Mouse (Mus musculus) midbrain, embryonic 10.5 days (tissue): ENCODE results near the gene Bcr. TPM values are rescaled to one million over a fixed set of nuclear protein-coding genes. Genes with fewer than 3 reads are reported as not detected.

ENCODE experiments used
- DNase-seq: peaks from one replicate; pipeline ENCODE4 v3.0.0-alpha.2; 2017; ENCODE audit warnings: low spot score
- H3K27ac ChIP-seq: fragments of 300-500 bp; sonication (generic); replicated peaks from 2 replicates; pipeline ENCODE4 v1.5.1; 2016; ENCODE audit warnings: mild to moderate bottlenecking
- H3K27me3 ChIP-seq: fragments of 300-500 bp; sonication (generic); 2 replicates; pipeline ENCODE4 v1.6.1; 2016; ENCODE audit warnings: low read depth, mild to moderate bottlenecking; ENCODE audit not compliant: poor library complexity, severe bottlenecking
- H3K36me3 ChIP-seq: fragments of 300-500 bp; sonication (generic); 2 replicates; pipeline ENCODE4 v1.6.1; 2016; ENCODE audit warnings: mild to moderate bottlenecking, moderate library complexity
- H3K4me1 ChIP-seq: fragments of 300-500 bp; sonication (generic); 2 replicates; pipeline ENCODE4 v1.6.1; 2016
- H3K4me3 ChIP-seq: fragments of 300-500 bp; sonication (generic); 2 replicates; pipeline ENCODE4 v1.5.1; 2016; ENCODE audit warnings: mild to moderate bottlenecking, moderate library complexity
- H3K9me3 ChIP-seq: fragments of 300-500 bp; sonication (generic); replicated peaks from 2 replicates; pipeline ENCODE4 v1.6.1; 2016; ENCODE audit warnings: mild to moderate bottlenecking
- WGBS: fragments of 180-500 bp; shearing (Covaris S2); methylation state at CpG from one replicate; pipeline ENCODE4 v1.1.7; 2016; 5-methylcytosine and 5-hydroxymethylcytosine counted together
- polyA plus RNA-seq: library from polyadenylated mRNA; unstranded; fragments of >200 nt; fragmentation: Nextera tagmentation; extraction: Ambion mirVana; gene quantifications from 2 replicates; pipeline ENCODE4 v1.2.1, GENCODE M21; 2016

The Bcr gene
- polyA plus RNA-seq, 1 experiment from 2014 or later: 5.1 TPM

DNA sequence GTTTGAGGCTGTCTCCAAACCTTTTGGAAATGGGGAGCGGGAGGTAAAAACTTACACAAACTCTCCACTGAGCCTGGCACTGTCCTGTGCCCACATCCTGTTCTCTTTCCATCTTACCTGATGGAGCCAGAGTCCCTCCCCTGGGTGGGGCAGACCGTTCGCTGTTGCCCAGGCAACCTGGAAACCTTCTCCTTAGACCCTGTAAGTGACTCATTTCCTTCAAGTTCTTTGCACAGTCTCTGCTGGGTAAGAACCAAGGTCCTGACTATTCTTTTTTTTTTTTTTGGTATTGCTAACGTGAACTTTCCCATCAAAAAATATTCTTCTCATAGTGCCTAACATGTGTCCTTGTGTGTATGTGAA is 44.7 kb downstream of the Bcr start:
- H3K4me1 ChIP-seq: peaks cover 54% of the 10 kb centered on the region
- DNase-seq: no peak
- WGBS: 83% methylated on average over 4 of the region's 4 CpGs
- H3K36me3 ChIP-seq: no peaks in the 10 kb centered on the region
- no peaks in the 10 kb centered on the region for H3K9me3 ChIP-seq
- H3K27me3 ChIP-seq: no peaks in the 10 kb centered on the region
- no peak overlapping the region for H3K4me3 ChIP-seq
- H3K27ac ChIP-seq: no peak overlapping the region

- no peak for DNase-seq
- no peaks in the 10 kb centered on the region for H3K36me3 ChIP-seq
- WGBS: 92% methylated on average over 5 of the region's 5 CpGs
Observed at GRCm38 (mm10) chr10:75105687-75106086, 45.3 kb downstream of the Bcr start.

GRCm38 (mm10) chr10:75106940-75107381 is 46.6 kb downstream of the Bcr start:
- no peaks in the 10 kb centered on the region for H3K27me3 ChIP-seq
- no peaks in the 10 kb centered on the region for H3K36me3 ChIP-seq
- H3K27ac ChIP-seq: peak overlapping the region; percentile 19
- peaks cover 42% of the 10 kb centered on the region for H3K4me1 ChIP-seq
- no peak for DNase-seq
- H3K9me3 ChIP-seq: no peaks in the 10 kb centered on the region
- no peak overlapping the region for H3K4me3 ChIP-seq
- 22% methylated on average over 5 of the region's 5 CpGs for WGBS

More at GRCm38 (mm10) chr10:75105687-75106086, 45.3 kb downstream of the Bcr start:
- Histone ChIP-seq H3K27ac (no peak overlapping the region), H3K4me1 (peaks cover 48% of the 10 kb centered on the region), H3K27me3 (no peaks in the 10 kb centered on the region), H3K9me3 (no peaks in the 10 kb centered on the region), H3K4me3 (no peak overlapping the region)

GRCm38 (mm10) chr10:75108092-75108491 is 47.7 kb downstream of the Bcr start:
- Histone ChIP-seq H3K4me3 (no peak overlapping the region), H3K36me3 (no peaks in the 10 kb centered on the region), H3K27me3 (no peaks in the 10 kb centered on the region), H3K9me3 (no peaks in the 10 kb centered on the region), H3K4me1 (peaks cover 38% of the 10 kb centered on the region), H3K27ac (no peak overlapping the region)
- WGBS: 82% methylated on average over 3 of the region's 3 CpGs
- no peak for DNase-seq

DNA sequence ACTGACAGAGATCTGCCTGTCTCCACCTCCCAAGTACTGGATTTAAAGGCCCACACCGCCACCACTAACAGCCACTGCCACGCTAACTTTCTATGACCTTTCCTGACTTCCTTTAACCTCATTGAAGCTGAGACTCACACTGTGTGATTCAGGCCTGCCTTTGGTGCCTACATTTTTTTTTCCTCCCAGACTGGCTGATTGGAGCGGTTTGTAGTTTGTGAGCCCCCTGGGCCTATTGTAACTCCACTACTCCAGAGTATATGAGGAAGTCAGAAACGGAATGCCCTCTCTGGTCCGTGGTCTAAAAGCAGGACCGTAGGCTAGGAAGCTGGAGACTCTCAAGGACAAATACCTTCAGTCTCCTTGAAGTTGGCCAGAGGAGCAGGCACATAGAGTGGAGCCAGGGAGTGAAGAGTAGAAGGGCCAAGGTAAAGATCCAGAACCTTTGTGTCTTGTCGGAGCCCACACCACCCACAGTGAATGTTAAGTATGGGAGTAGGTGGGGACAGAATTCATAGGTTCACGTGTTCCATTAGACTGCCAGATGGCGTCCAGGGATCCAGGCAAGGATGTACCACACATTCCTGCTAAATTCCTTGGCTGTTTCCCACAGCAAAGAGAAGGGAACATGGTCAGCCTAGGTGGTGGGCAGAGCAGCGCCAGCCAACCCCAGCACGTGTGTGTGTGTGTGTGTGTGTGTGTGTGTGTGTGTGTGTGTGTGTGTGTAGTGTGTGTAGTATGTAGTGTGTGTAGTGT is 51.2 kb downstream of the Bcr start:
- Histone ChIP-seq H3K27ac (no peak overlapping the region), H3K27me3 (no peaks in the 10 kb centered on the region), H3K36me3 (no peaks in the 10 kb centered on the region), H3K4me3 (no peak overlapping the region), H3K4me1 (peaks cover 21% of the 10 kb centered on the region), H3K9me3 (no peaks in the 10 kb centered on the region)
- WGBS: 89% methylated on average over 11 of the region's 11 CpGs
- no peak for DNase-seq

DNA sequence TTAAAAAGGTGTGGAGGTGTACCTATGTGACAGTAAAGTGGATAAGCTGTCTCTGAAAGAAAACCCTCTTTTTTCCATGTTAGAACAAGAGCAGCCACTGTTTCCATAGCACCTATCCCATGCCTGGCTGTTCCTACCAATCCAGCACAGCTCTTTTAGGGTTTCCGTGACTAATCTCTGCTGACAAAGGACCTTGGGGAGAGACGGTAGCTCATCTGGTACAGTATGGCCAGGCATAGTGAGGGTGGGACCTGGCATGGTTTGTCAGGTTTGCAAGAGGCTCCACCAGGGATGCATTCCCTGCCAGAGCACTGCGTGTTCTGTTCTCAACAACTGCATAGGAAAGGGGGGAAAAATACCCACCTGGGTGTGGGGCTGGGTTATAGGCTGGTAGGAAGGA is 52.0 kb downstream of the Bcr start:
- Histone ChIP-seq H3K9me3 (no peaks in the 10 kb centered on the region), H3K4me3 (no peak overlapping the region), H3K27ac (no peak overlapping the region), H3K27me3 (no peaks in the 10 kb centered on the region), H3K4me1 (peaks cover 14% of the 10 kb centered on the region), H3K36me3 (no peaks in the 10 kb centered on the region)
- DNase-seq: no peak
- WGBS: 82% methylated on average over 3 of the region's 3 CpGs

DNA sequence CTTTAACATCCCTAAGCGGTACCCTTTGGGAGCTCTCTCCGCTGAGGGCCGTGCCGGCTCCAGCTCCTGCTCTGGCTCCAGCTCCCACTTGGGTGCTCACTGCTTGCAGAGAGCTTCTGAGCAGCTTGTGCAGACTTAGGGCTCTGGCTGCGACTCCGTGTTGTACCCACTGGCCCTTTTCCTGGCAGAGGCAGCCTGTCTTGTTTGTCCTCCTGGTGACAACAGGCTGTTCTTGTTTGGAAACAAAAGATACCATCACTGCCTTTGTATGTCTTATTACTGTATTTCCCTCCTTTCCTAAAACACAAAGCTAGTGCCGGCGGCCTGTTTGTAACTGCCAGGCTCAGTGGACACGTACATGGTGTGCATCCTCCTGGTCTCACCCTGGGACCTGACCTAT is 53.2 kb downstream of the Bcr start:
- DNase-seq: no peak
- 91% methylated on average over 9 of the region's 9 CpGs for WGBS
- Histone ChIP-seq H3K27ac (no peak overlapping the region), H3K27me3 (no peaks in the 10 kb centered on the region), H3K9me3 (no peaks in the 10 kb centered on the region), H3K4me1 (peaks cover 19% of the 10 kb centered on the region; the same call in 1 of the 2 replicates), H3K4me3 (no peak overlapping the region), H3K36me3 (no peaks in the 10 kb centered on the region)

GRCm38 (mm10) chr10:75115240-75115639 is 54.8 kb downstream of the Bcr start:
- WGBS: 91% methylated on average over 5 of the region's 5 CpGs
- no peaks in the 10 kb centered on the region for H3K27me3 ChIP-seq
- no peaks in the 10 kb centered on the region for H3K9me3 ChIP-seq
- H3K36me3 ChIP-seq: no peaks in the 10 kb centered on the region
- H3K27ac ChIP-seq: no peak overlapping the region
- H3K4me3 ChIP-seq: no peak overlapping the region
- H3K4me1 ChIP-seq: peaks cover 26% of the 10 kb centered on the region; the same call in 1 of the 2 replicates
- DNase-seq: no peak

DNA sequence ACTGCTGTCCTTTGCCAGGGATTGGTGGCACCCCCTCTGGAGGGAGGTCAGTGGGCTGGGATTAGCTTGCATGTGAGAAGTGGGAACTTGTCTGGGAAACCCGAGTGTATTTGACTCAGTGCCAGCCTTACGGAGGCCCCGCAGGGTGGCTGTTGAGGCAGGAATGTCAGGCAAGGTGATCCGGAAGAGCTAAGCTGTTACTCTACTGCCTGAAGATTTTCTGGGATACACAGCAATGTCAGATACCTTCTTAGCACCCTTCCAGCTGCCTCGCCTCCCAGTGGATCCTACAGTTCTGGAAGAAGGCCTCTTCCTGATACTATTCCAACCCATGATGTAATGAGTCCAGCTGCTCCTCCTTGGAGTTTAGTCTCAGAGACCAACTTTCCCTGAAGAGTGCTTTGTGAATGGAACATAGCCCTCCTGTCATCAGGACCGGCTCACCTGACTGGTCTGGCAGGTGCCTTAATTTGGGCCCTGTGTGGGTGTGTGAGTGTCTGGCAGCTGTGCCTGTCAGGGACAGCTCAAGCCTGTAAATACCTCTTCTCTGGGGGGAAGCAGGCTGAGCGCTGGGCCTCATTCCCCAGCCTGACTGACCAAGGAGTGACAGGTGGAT is 56.6 kb downstream of the Bcr start:
- Histone ChIP-seq H3K36me3 (no peaks in the 10 kb centered on the region), H3K4me1 (peaks cover 42% of the 10 kb centered on the region), H3K27me3 (no peaks in the 10 kb centered on the region), H3K9me3 (no peaks in the 10 kb centered on the region), H3K27ac (no peak overlapping the region), H3K4me3 (no peak overlapping the region)
- WGBS: 86% methylated on average over 7 of the region's 7 CpGs
- DNase-seq: no peak

- WGBS: 89% methylated on average over 6 of the region's 6 CpGs
- H3K9me3 ChIP-seq: no peaks in the 10 kb centered on the region
- H3K36me3 ChIP-seq: no peaks in the 10 kb centered on the region
- DNase-seq: no peak
- no peaks in the 10 kb centered on the region for H3K27me3 ChIP-seq
- H3K4me3 ChIP-seq: no peak overlapping the region
- H3K27ac ChIP-seq: no peak overlapping the region
- peaks cover 43% of the 10 kb centered on the region for H3K4me1 ChIP-seq
Observed at GRCm38 (mm10) chr10:75118444-75118843, 58.1 kb downstream of the Bcr start.

DNA sequence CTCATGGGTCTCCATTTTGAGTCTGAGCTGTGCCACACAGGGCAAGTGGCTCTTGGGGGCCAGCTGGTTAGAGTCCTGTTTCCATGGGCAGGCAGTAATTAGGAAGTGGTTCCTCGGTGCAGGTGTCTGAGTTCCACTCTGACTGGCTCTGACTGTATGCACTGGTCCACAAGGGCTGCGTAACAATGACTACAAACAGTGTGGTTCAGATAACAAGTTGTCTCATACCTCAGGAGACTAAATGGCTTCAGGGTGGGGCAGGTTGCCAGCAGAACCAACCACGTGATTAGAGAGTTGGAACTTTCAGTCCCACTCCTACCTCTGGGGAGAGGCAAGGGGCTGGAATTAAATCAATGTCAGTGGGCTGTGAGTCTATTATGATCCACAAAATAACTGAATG is 59.0 kb downstream of the Bcr start:
- Histone ChIP-seq H3K9me3 (no peaks in the 10 kb centered on the region), H3K4me1 (peaks cover 40% of the 10 kb centered on the region), H3K4me3 (no peak overlapping the region), H3K27me3 (no peaks in the 10 kb centered on the region), H3K27ac (no peak overlapping the region), H3K36me3 (no peaks in the 10 kb centered on the region)
- 96% methylated on average over 3 of the region's 3 CpGs for WGBS
- no peak for DNase-seq

DNA sequence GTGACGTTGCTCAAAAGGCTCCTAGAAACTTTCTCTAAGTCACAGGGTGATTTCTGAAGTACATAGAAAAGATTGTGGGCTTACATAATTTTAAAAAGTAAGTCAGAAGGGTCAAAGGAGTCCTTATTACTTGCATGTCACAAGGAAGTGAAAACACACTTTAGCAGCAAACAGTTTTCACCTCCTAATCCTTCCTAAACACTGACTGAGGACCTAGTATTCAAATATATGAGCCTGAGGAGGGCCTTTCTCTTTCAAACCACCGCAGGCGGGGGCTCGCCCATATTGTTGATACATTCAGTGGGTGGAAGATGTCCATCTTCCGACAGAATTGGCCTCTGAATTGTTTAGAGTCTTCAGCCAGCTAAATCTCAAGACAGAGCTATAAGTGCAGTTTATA is 59.8 kb downstream of the Bcr start:
- Histone ChIP-seq H3K4me1 (peaks cover 38% of the 10 kb centered on the region), H3K36me3 (peaks cover 5% of the 10 kb centered on the region), H3K27ac (no peak overlapping the region), H3K27me3 (no peaks in the 10 kb centered on the region), H3K9me3 (no peaks in the 10 kb centered on the region), H3K4me3 (no peak overlapping the region)
- no peak for DNase-seq
- 90% methylated on average over 5 of the region's 5 CpGs for WGBS

GRCm38 (mm10) chr10:75121028-75121427 is 60.6 kb downstream of the Bcr start:
- DNase-seq: peak; percentile 40
- Histone ChIP-seq H3K27ac (0 out of 2 replicates have a peak overlapping the region, but pooled peaks have one; percentile 30), H3K4me3 (no peak overlapping the region), H3K4me1 (peaks cover 39% of the 10 kb centered on the region), H3K36me3 (peaks cover 14% of the 10 kb centered on the region), H3K9me3 (no peaks in the 10 kb centered on the region), H3K27me3 (no peaks in the 10 kb centered on the region)
- WGBS: 80% methylated on average over 5 of the region's 5 CpGs
